Mouse (Mus musculus) kidney, postnatal 4 days (tissue): ENCODE measurements around the gene Acbd4.

Experiments
- DNase-seq, 2 experiments: peaks; one replicate each; pipeline ENCODE4 v3.0.0; 2021; ENCODE audit warnings: mixed read lengths in 2 of 2

Gene Acbd4

GRCm38 (mm10) chr11:103093306-103093705 is 8.2 kb upstream of the Acbd4 start:
- no peak for DNase-seq

- DNase-seq: no peak
These were observed 7.3 kb upstream of the Acbd4 start for GRCm38 (mm10) chr11:103093862-103094833.

- DNase-seq: no peak
These were observed 6.3 kb upstream of the Acbd4 start for GRCm38 (mm10) chr11:103095107-103095670.

- no peak for DNase-seq
These were observed 5.7 kb upstream of the Acbd4 start for GRCm38 (mm10) chr11:103095801-103096200.

GRCm38 (mm10) chr11:103096979-103097894 is 4.2 kb upstream of the Acbd4 start:
- DNase-seq: peak; percentile 38 to 58

GRCm38 (mm10) chr11:103098531-103099190 is 2.8 kb upstream of the Acbd4 start:
- DNase-seq: peak in 1 of 2 experiments; percentile 28

GRCm38 (mm10) chr11:103099352-103099940 is 2.0 kb upstream of the Acbd4 start:
- no peak for DNase-seq

GRCm38 (mm10) chr11:103100361-103100760 is 1.1 kb upstream of the Acbd4 start:
- DNase-seq: peak in 1 of 2 experiments; percentile 44

- peak; percentile 73 to 81 for DNase-seq
These were observed 502 bp downstream of the Acbd4 start for GRCm38 (mm10) chr11:103101866-103102501.

GRCm38 (mm10) chr11:103102725-103103349 is 1.4 kb downstream of the Acbd4 start:
- peak; percentile 98 for DNase-seq

GRCm38 (mm10) chr11:103103621-103104020 is 2.1 kb downstream of the Acbd4 start:
- DNase-seq: peak in 1 of 2 experiments; percentile 17

- peak in 1 of 2 experiments; percentile 7 for DNase-seq
These were observed 3.0 kb downstream of the Acbd4 start for GRCm38 (mm10) chr11:103104469-103104868.

- peak; percentile 45 to 71 for DNase-seq
These were observed 3.8 kb downstream of the Acbd4 start for GRCm38 (mm10) chr11:103105180-103105725.

- peak in 1 of 2 experiments; percentile 10 for DNase-seq
These were observed 4.3 kb downstream of the Acbd4 start for GRCm38 (mm10) chr11:103105810-103106209.

- peak in 1 of 2 experiments; percentile 11 for DNase-seq
These were observed 4.9 kb downstream of the Acbd4 start for GRCm38 (mm10) chr11:103106386-103106785.

- DNase-seq: peak in 1 of 2 experiments; percentile 35
These were observed 9.8 kb downstream of the Acbd4 start for GRCm38 (mm10) chr11:103111301-103111700.

GRCm38 (mm10) chr11:103111881-103112551 is 10.5 kb downstream of the Acbd4 start:
- DNase-seq: peak; percentile 77 to 87

- DNase-seq: peak; percentile 32 to 44
These were observed 11.1 kb downstream of the Acbd4 start for GRCm38 (mm10) chr11:103112552-103112912.

- DNase-seq: no peak
These were observed 11.5 kb downstream of the Acbd4 start for GRCm38 (mm10) chr11:103113005-103113404.

GRCm38 (mm10) chr11:103113771-103114170 is 12.3 kb downstream of the Acbd4 start:
- no peak for DNase-seq
